Mouse (Mus musculus): Measurements from ENCODE around the gene Cgref1.

DNA sequence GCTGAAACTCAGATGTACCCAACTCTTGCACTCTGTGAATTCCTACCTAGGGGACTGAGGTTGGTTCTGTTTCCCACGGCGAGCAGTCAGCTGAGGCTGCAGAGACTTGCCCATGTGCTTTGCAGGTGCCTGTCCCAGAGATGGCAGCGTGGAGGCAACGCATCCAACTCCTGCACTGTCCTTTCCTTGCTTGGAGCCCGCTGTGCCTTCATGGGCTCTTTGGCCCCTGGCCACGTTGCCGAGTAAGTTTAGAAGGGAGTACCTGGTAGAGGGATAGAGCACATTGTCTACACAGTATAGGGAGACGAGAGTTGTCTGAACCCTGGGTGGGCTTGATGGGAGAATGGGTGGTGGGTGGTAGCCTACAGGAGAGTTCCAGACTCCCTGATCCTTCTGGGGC, 20.8 kb downstream of the Cgref1 start:
- TF ChIP-seq CTCF (IDR thresholded peaks at IDR 0.05; ENCODE audit: low read depth, low read length) (no peak), GATA1 (IDR thresholded peaks at IDR 0.05; ENCODE audit: borderline replicate concordance, low read length) (no peak), POLR2AphosphoS5 (IDR thresholded peaks at IDR 0.05; ENCODE audit: insufficient replicate concordance, low read depth, low read length) (no peak), TAL1 (conservative IDR thresholded peaks at IDR 0.05; ENCODE audit: low read depth, low read length) (no peak), GATA2 (IDR thresholded peaks at IDR 0.05; ENCODE audit: borderline replicate concordance, low read depth, low read length) (no peak)

Measured in G1E (cell line).